Mouse (Mus musculus): ENCODE measurements around the gene Soga1.

The Soga1 gene

DNA sequence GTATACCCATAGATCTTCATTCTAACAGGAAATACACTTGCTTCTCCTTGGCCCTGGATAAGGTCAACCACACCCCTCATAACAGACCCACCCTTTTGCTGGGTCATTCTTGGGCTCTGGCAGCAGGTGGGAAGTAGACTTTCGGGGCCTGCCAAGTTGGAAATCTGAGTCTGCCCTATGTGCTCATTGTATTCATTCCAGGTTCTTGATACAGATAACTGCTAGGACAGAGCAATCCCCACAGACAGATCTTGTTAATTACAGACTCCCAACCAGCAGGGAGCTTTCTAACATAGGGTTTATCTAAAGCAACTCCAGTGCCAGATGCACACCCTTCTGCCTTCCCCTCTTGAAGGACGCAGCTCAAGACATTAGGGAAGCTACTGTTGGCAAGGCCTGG, 96.2 kb downstream of the Soga1 start:
- DNase-seq (ENCODE audit: low spot score), result no peak

DNA sequence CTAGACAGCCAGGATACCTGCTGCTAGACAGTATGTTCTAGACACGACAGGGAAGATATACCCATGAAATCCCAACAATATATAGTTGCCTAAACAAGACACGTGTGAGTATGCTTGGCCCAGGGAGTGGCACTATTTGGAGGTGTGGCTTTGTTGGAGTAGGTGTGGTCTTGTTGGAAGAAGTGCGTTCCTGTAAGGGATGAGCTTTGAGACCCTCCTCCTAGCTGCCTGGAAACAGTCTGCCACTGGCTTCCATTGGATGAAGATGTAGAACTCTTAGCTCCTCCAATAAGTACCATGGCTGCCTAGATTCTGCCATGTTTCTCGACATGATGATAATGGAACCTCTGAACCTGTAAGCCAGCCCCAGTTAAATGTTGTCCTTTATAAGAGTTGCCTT, 97.8 kb downstream of the Soga1 start:
- DNase-seq (ENCODE audit: low spot score), result no peak

DNA sequence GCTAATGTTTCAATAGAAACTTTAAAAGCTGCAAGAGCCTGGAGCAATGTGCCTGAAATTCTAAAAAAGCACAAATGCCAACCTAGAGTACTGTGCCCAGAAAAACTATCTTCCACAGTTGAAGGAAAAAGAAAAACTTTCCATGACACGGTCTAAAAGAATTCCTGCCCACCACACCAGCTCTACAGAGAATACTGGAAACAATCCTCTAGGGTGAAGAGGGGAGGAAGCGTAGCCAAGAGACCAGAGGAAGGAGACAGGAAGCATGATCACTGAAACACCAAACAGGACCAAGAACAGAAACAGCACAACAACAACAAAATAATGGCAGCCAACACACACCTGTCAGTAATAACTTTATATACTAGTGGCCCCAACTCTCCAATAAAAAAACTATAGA, 99.0 kb downstream of the Soga1 start:
- DNase-seq (ENCODE audit: low spot score), result no peak

DNA sequence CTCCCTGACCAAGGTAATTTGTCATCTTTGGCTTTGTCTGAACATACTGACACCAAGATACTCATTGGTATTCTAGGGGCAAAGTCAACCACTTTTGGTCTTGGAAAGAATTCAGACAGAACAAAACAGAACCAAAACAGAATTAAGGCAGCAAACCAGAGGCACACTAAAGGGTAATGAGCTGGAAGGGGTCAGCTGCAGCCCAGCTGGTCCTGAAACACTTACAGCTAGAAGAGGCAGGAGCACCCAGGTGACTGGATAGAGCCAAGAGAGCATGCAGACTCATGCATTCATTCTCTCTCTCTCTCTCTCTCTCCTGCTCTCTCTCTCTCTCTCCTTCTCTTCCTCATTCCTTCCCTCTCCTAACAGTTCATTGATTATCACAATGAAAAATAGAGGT, 102.3 kb downstream of the Soga1 start:
- no peak for DNase-seq (ENCODE audit: low spot score)

DNA sequence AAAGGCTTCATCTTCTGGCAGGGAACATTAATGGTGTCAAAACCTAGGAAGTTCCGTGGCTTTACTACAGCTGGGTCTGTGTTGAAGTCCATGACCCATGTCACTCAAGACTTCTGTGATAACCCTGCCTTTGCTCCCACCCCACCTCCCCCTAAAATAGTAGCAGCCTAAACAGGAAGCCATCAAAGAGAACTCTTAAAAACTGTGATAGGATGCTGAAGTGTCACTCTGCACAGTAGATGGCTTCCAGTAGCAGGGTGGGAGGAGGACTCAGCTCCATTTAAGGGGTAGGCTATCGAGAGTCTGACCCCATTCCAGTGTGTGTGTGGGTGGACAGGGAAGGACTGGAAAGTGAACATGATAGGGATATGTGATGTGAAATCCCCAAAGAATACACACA, 104.1 kb downstream of the Soga1 start:
- no peak for DNase-seq (ENCODE audit: low spot score)

DNA sequence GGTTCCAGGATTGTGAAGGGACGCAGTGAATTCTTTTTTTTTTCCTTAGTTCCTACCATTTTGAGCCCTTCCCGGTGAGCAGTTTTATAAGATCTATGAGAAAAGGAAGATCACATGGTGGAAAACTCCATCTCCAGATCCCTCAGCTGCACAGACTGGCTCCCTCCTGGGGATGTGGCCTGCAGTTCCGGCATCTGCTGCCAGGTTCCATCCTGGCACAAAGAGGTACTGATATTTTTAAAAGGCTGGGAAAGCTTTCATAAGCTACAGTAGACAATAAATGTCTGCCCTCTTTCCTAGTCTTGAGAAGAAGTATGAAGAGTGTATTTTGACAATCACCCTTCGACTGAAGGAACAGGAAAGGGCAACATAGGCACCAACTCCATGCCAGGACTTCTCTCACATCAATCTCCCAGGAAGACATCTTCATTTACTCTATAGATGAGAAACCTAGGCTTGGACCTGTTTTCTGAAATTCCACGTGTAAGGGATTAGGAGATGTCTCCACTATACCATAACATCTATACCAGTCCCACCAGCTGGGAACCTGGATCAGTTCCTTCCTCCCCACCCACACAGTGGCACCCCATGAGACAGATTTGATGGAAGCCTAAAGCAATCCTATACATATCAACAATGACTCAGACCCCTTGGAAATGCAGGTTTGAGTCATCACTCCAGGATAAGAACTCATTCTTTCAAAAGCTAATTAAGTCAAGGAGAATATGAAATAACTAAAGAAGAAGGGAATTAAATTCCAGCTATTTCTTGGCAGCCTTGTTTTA, 105.5 kb downstream of the Soga1 start:
- DNase-seq (ENCODE audit: low spot score), result peak; percentile 70

DNA sequence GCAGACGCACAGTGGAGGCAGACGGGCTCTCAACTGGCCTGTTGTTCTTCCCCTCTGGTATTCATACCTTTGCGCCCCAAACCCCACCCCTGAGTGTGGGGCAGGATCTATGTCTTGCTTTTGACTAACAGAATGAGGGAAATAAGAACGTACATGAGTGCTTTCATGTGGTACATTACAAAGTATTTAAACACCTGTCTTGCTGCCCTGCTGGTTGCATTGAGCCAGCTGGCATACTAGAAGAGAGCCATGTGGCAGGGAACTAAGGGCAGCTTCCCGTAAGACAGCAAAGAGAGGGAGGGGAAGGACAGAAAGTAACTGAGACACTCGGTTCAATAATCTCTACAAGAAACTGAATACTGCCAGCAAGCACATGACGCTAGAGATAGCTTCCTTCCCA, 108.8 kb downstream of the Soga1 start:
- no peak for DNase-seq (ENCODE audit: low spot score)

DNA sequence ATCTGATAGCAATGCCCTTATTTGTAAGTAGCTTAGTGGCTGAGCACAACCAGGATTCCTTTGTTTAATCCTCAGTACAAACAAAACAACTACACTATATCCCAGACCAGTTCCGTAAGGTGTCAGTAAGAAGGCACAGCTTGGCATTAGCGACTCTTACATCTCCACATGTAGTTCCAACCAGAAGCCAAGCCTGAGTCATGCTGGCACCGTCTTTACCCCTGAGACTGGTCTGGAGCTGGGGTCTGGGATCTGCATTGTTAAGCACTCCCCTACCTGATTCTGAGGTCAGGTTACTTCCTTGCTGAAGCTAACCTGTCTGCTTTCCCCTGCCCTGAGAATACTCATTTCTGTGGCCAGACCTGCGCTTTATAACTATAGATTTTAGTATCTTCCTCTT, 110.6 kb downstream of the Soga1 start:
- no peak for DNase-seq (ENCODE audit: low spot score)

DNA sequence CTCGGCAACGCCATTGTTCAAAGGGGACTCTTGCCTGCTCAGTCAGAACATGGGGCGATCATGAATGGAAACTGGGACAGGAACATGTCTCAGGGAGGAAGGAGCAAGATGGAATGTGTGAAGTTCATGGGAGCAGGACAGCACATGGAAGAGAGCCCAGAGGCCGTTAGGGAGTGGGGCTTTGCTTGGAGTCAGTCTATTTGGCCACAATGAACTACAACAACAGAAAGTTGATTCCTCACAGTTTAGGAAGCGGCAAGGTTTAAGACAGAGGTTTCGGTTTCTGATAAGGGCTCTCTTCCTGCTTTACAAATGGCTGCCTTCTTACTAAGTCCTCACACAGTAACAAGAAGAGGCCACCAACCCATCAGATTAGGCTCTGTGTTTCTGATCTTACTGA, 111.7 kb downstream of the Soga1 start:
- no peak for DNase-seq (ENCODE audit: low spot score)
